Mouse (Mus musculus): ENCODE results near the gene Ahrr. TPM values are rescaled to one million over a fixed set of nuclear protein-coding genes. Genes with fewer than 3 reads are reported as not detected.

Gene Ahrr
- polyA plus RNA-seq (2015; fragmentation: Nextera tagmentation; extraction: Ambion mirVana) = 0.08 and 0.11 TPM in 2 replicates

- under 1% methylated on average over 27 of the region's 27 CpGs for WGBS (ENCODE audit: insufficient replicate concordance)
Observed at GRCm38 (mm10) chr13:74292167-74292566, at the start of gene Ahrr. Gene Ahrr (minus strand): TSS chr13:74292331.

GRCm38 (mm10) chr13:74341036-74341435 lies 48.9 kb upstream of the Ahrr start:
- Histone ChIP-seq H3K9me3 (replicated peaks; ENCODE audit: control insufficient read depth, low read length) (no peaks in the 10 kb centered on the region), H3K27ac (ENCODE audit: low read length) (no peak overlapping the region), H3K9ac (ENCODE audit: low read depth, low read length) (no peak overlapping the region), H3K36me3 (ENCODE audit: control insufficient read depth, insufficient read depth) (peaks cover 17% of the 10 kb centered on the region), H3K27me3 (ENCODE audit: control insufficient read depth, insufficient read depth, low read depth, low read length) (no peaks in the 10 kb centered on the region), H3K4me3 (ENCODE audit: low read depth, low read length) (no peak overlapping the region), H3K4me1 (ENCODE audit: control insufficient read depth, low read depth, low read length) (no peaks in the 10 kb centered on the region), H3K4me2 (ENCODE audit: low read depth, low read length) (no peak overlapping the region)
- peak; percentile 37; the same call in 1 of the 2 replicates for ATAC-seq (ENCODE audit: low read depth)
- 42% methylated on average over 3 of the region's 3 CpGs for WGBS (ENCODE audit: insufficient replicate concordance)

More at GRCm38 (mm10) chr13:74292167-74292566, at the start of gene Ahrr:
- no peaks in the 10 kb centered on the region for H3K36me3 ChIP-seq (ENCODE audit: control insufficient read depth, insufficient read depth)
- no peaks in the 10 kb centered on the region for H3K9me3 ChIP-seq (replicated peaks; ENCODE audit: control insufficient read depth, low read length)
- peak within 1 kb of the TSS; percentile 35; the same call in 1 of the 2 replicates for H3K4me2 ChIP-seq (ENCODE audit: low read depth, low read length)
- peak; percentile 58; the same call in 1 of the 2 replicates for ATAC-seq (ENCODE audit: low read depth)
- no peaks in the 10 kb centered on the region; the same call in 1 of the 2 replicates for H3K4me1 ChIP-seq (ENCODE audit: control insufficient read depth, low read depth, low read length)
- H3K27me3 ChIP-seq (ENCODE audit: control insufficient read depth, insufficient read depth, low read depth, low read length) = peaks cover 2% of the 10 kb centered on the region; the same call in 1 of the 2 replicates
- H3K9ac ChIP-seq (ENCODE audit: low read depth, low read length) = no peak within 1 kb of the TSS
- H3K4me3 ChIP-seq (ENCODE audit: low read depth, low read length) = no peak within 1 kb of the TSS
- no peak within 1 kb of the TSS for H3K27ac ChIP-seq (ENCODE audit: low read length)

DNA sequence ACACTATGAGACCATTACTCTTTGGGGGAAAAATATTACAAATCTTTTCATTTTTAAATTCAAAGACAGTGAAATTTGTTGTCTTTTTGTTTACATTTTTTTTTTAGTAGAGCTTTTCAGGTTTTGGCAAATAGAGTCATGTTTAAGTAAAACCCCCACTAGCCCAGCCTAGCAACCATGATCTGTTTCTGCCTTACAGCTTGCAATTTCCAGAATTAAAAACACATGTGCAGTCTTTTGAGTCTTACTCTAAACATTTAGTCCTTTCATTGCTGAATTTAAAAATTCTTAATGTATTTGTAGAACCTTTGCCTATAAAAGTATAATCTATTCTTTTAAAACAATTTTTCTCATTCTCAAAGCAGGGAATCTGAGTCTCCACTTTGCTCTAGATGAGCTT lies 37.2 kb upstream of the Ahrr start:
- no peak overlapping the region for H3K9ac ChIP-seq (ENCODE audit: low read depth, low read length)
- no peak overlapping the region for H3K4me2 ChIP-seq (ENCODE audit: low read depth, low read length)
- peaks cover 37% of the 10 kb centered on the region for H3K36me3 ChIP-seq (ENCODE audit: control insufficient read depth, insufficient read depth)
- no peaks in the 10 kb centered on the region for H3K4me1 ChIP-seq (ENCODE audit: control insufficient read depth, low read depth, low read length)
- no peaks in the 10 kb centered on the region for H3K9me3 ChIP-seq (replicated peaks; ENCODE audit: control insufficient read depth, low read length)
- no peak overlapping the region for H3K4me3 ChIP-seq (ENCODE audit: low read depth, low read length)
- no peak overlapping the region for H3K27ac ChIP-seq (ENCODE audit: low read length)
- ATAC-seq (ENCODE audit: low read depth) = no peak
- H3K27me3 ChIP-seq (ENCODE audit: control insufficient read depth, insufficient read depth, low read depth, low read length) = no peaks in the 10 kb centered on the region

DNA sequence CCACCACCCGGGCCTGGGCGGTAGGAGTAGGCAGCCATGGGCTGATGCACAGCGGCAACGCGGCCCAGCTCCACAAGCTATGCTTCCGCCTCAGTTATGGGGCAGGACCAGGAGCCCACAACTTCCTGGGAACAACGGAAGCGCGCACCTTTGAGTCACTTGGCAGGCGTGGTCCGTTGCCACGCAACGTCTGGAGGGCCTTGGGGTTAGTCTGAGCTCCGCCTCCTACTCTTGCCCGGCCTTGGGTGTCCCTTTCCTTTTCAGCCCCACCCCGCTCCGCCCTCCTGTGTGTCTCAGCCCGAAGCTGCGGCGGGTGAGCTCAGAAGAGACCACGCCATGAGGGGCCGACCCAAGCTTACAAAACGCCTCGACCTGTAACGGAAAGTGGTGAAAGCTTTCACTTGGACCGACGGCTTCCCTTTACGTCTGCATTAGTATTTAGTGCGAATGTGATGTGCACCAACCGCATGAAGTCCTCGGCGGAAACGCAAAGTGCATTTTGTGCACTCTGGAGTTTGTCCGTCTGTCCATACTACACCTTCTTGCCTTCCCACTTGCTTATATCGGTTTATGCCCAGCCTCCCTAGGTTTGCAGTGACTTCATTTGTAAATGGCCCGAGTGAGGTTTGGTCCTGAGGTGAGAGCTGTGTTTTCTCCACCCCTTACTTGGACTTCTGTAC lies 25.2 kb upstream of the Ahrr start, which contains the start of gene Pdcd6:
Gene Pdcd6, minus strand, starts transcription at position 411 of the 680 bp plus-strand sequence.
- H3K4me2 ChIP-seq (ENCODE audit: low read depth, low read length) = peak within 1 kb of the TSS; percentile 85
- ATAC-seq (ENCODE audit: low read depth) = peak; percentile 99
- under 1% methylated on average over 36 of the region's 36 CpGs for WGBS (ENCODE audit: insufficient replicate concordance)
- H3K9ac ChIP-seq (ENCODE audit: low read depth, low read length) = peak within 1 kb of the TSS; percentile 92
- peaks cover 12% of the 10 kb centered on the region for H3K36me3 ChIP-seq (ENCODE audit: control insufficient read depth, insufficient read depth)
- H3K27me3 ChIP-seq (ENCODE audit: control insufficient read depth, insufficient read depth, low read depth, low read length) = no peaks in the 10 kb centered on the region
- peaks cover 18% of the 10 kb centered on the region for H3K4me1 ChIP-seq (ENCODE audit: control insufficient read depth, low read depth, low read length)
- peak within 1 kb of the TSS; percentile 94 for H3K4me3 ChIP-seq (ENCODE audit: low read depth, low read length)
- H3K9me3 ChIP-seq (replicated peaks; ENCODE audit: control insufficient read depth, low read length) = no peaks in the 10 kb centered on the region
- peak within 1 kb of the TSS; percentile 81 for H3K27ac ChIP-seq (ENCODE audit: low read length)

GRCm38 (mm10) chr13:74316789-74317169 lies 24.6 kb upstream of the Ahrr start:
- ATAC-seq (ENCODE audit: low read depth) = peak; percentile 19
- Histone ChIP-seq H3K27me3 (ENCODE audit: control insufficient read depth, insufficient read depth, low read depth, low read length) (no peaks in the 10 kb centered on the region), H3K36me3 (ENCODE audit: control insufficient read depth, insufficient read depth) (peaks cover 7% of the 10 kb centered on the region), H3K27ac (ENCODE audit: low read length) (peak overlapping the region; percentile 81), H3K4me3 (ENCODE audit: low read depth, low read length) (peak overlapping the region; percentile 94), H3K9ac (ENCODE audit: low read depth, low read length) (peak overlapping the region; percentile 92), H3K4me1 (ENCODE audit: control insufficient read depth, low read depth, low read length) (peaks cover 18% of the 10 kb centered on the region), H3K9me3 (replicated peaks; ENCODE audit: control insufficient read depth, low read length) (no peaks in the 10 kb centered on the region), H3K4me2 (ENCODE audit: low read depth, low read length) (peak overlapping the region; percentile 85)
- WGBS (ENCODE audit: insufficient replicate concordance) = 2% methylated on average over 15 of the region's 15 CpGs

GRCm38 (mm10) chr13:74316386-74316785 lies 24.3 kb upstream of the Ahrr start:
- H3K4me2 ChIP-seq (ENCODE audit: low read depth, low read length) = peak overlapping the region; percentile 85
- H3K9ac ChIP-seq (ENCODE audit: low read depth, low read length) = peak overlapping the region; percentile 92
- peaks cover 3% of the 10 kb centered on the region; the same call in 1 of the 2 replicates for H3K36me3 ChIP-seq (ENCODE audit: control insufficient read depth, insufficient read depth)
- no peaks in the 10 kb centered on the region for H3K27me3 ChIP-seq (ENCODE audit: control insufficient read depth, insufficient read depth, low read depth, low read length)
- no peaks in the 10 kb centered on the region for H3K9me3 ChIP-seq (replicated peaks; ENCODE audit: control insufficient read depth, low read length)
- no peak for ATAC-seq (ENCODE audit: low read depth)
- 23% methylated on average over 4 of the region's 4 CpGs for WGBS (ENCODE audit: insufficient replicate concordance)
- peak overlapping the region; percentile 81 for H3K27ac ChIP-seq (ENCODE audit: low read length)
- peaks cover 18% of the 10 kb centered on the region for H3K4me1 ChIP-seq (ENCODE audit: control insufficient read depth, low read depth, low read length)
- H3K4me3 ChIP-seq (ENCODE audit: low read depth, low read length) = peak overlapping the region; percentile 94

DNA sequence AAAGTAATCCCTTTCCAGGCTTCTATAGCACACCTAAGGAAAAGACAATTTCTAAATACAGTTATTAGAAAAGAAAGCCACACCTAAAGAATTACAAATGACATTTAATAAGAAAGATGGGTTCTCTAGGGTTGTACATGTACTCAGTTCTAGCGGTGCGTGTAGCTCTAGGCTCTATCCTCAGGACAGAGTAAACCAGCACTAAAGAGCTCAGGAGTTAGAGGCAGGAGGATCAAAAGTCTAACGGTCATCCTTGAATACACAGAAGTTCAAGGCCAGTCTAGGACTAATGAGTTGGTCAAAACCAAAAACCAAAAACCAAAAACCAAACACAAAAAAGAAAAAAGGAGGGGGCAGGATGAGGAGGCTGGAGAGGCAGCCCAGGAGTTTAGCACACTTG lies 22.5 kb upstream of the Ahrr start:
- Histone ChIP-seq H3K9me3 (replicated peaks; ENCODE audit: control insufficient read depth, low read length) (no peaks in the 10 kb centered on the region), H3K36me3 (ENCODE audit: control insufficient read depth, insufficient read depth) (0 out of 2 replicates have a peak, but pooled peaks cover 3% of the 10 kb centered on the region), H3K9ac (ENCODE audit: low read depth, low read length) (no peak overlapping the region), H3K4me2 (ENCODE audit: low read depth, low read length) (no peak overlapping the region), H3K27ac (ENCODE audit: low read length) (no peak overlapping the region), H3K27me3 (ENCODE audit: control insufficient read depth, insufficient read depth, low read depth, low read length) (no peaks in the 10 kb centered on the region), H3K4me3 (ENCODE audit: low read depth, low read length) (no peak overlapping the region), H3K4me1 (ENCODE audit: control insufficient read depth, low read depth, low read length) (peaks cover 18% of the 10 kb centered on the region)
- no peak for ATAC-seq (ENCODE audit: low read depth)
- WGBS (ENCODE audit: insufficient replicate concordance) = 83% methylated on average over 3 of the region's 3 CpGs

DNA sequence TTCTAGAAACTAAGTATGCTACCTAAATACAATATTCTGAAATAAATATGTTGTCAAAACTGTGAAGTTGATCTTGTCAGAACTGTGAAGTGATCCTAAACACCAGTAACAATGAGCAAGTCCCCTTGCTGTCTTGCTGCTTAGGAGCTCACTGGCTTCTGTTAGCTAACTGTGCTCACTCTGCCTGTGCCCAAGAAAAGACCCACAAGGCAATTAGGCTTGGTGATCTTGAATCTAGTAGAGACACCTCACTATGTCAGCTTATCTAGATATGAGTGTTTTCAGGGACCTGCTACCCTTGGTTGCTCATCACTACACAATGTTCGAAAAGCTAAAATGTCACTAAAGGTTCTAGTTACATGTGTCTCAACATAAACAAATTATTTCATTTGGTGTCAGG lies 13.6 kb upstream of the Ahrr start:
- WGBS (ENCODE audit: insufficient replicate concordance) = 77% methylated on average over 1 of the region's 1 CpGs
- no peaks in the 10 kb centered on the region for H3K9me3 ChIP-seq (replicated peaks; ENCODE audit: control insufficient read depth, low read length)
- H3K9ac ChIP-seq (ENCODE audit: low read depth, low read length) = no peak overlapping the region
- no peak overlapping the region for H3K27ac ChIP-seq (ENCODE audit: low read length)
- no peak overlapping the region for H3K4me3 ChIP-seq (ENCODE audit: low read depth, low read length)
- H3K36me3 ChIP-seq (ENCODE audit: control insufficient read depth, insufficient read depth) = peaks cover 20% of the 10 kb centered on the region
- no peaks in the 10 kb centered on the region for H3K27me3 ChIP-seq (ENCODE audit: control insufficient read depth, insufficient read depth, low read depth, low read length)
- H3K4me1 ChIP-seq (ENCODE audit: control insufficient read depth, low read depth, low read length) = no peaks in the 10 kb centered on the region
- H3K4me2 ChIP-seq (ENCODE audit: low read depth, low read length) = no peak overlapping the region
- ATAC-seq (ENCODE audit: low read depth) = no peak

DNA sequence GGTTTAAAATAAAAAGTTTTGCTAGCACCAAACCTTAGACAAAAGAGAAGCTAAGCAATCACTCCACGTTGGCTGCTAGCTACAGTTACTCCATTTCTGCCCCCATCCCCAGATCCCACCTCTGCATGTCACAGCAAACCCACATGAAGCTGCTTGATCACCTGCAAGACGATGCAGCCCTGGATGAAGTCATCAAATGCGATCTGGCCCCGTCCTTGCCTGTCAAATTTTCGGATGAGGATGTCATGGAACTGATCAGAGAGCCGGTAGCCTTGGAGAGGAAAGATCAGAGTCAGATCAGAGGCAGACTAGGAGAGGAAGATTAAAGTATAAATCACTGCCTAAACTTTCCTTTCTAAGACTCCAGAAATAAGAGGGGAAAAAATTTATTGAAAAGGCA lies 13.2 kb upstream of the Ahrr start:
- no peak overlapping the region for H3K27ac ChIP-seq (ENCODE audit: low read length)
- H3K9me3 ChIP-seq (replicated peaks; ENCODE audit: control insufficient read depth, low read length) = no peaks in the 10 kb centered on the region
- H3K9ac ChIP-seq (ENCODE audit: low read depth, low read length) = no peak overlapping the region
- ATAC-seq (ENCODE audit: low read depth) = no peak
- H3K4me3 ChIP-seq (ENCODE audit: low read depth, low read length) = no peak overlapping the region
- WGBS (ENCODE audit: insufficient replicate concordance) = 74% methylated on average over 6 of the region's 6 CpGs
- H3K36me3 ChIP-seq (ENCODE audit: control insufficient read depth, insufficient read depth) = peaks cover 18% of the 10 kb centered on the region
- no peaks in the 10 kb centered on the region for H3K4me1 ChIP-seq (ENCODE audit: control insufficient read depth, low read depth, low read length)
- H3K4me2 ChIP-seq (ENCODE audit: low read depth, low read length) = no peak overlapping the region
- no peaks in the 10 kb centered on the region for H3K27me3 ChIP-seq (ENCODE audit: control insufficient read depth, insufficient read depth, low read depth, low read length)

All from liver, embryonic 16.5 days (tissue).